Mouse (Mus musculus): ENCODE results near the gene Unc79.

The Unc79 gene

DNA sequence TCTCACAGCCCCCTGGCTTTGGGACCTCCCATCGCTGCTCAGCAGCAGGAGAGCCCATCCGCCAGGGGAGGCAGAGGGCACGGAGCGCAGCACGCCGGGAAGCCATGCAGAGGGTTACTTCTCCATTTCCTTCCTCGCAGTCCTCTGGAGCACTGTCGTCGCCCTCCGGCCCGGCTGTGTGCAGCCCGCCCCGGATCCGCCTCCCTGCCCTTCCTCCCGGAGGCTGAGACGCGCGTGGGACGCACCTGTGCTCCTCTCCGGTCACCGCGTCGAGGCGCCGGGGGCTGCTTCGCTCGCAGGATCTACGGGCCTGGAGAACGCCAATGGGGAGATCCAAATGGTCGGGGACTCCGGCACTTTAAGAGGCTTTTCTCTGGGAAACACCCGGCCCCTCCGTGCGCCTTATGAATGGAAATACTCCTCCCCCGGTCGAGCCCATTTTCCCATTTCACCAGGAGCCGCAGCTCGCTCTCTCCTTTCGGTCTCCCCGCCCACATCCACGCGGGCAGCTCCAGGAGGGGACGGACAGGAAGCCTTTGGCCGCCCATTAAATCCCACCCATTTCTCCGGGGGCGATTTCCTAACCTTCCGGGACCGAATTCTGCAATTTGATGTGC, at the start of gene Unc79:
Gene Unc79, plus strand, starts transcription at position 82 of the 617 bp plus-strand sequence.
- no peak for DNase-seq (ENCODE audit: low read depth, low spot score)

DNA sequence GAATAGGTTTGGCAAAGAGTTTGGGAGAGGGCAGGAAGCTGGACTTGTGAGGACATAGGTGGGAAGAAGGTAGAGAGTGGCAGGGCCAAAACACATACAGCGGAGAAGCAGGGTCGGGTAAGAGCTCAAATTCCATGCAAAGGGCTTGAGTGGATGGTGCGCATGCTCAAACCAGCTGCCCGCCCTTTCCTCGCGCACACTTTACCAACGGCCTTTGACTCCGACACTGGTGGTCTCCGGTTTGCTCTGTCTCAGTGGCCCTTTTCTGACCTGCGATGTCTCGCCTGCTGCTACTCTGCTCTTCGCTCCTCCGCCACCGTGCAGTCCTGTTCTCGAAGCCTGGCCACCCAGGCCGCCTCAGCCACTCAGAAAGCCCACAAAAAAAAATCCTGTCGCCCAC, 49.6 kb upstream of the Unc79 start, which contains the start of gene Cox8c:
Gene Cox8c, plus strand, starts transcription at position 226 of the 400 bp plus-strand sequence.
- DNase-seq (ENCODE audit: low read depth, low spot score), result no peak

DNA sequence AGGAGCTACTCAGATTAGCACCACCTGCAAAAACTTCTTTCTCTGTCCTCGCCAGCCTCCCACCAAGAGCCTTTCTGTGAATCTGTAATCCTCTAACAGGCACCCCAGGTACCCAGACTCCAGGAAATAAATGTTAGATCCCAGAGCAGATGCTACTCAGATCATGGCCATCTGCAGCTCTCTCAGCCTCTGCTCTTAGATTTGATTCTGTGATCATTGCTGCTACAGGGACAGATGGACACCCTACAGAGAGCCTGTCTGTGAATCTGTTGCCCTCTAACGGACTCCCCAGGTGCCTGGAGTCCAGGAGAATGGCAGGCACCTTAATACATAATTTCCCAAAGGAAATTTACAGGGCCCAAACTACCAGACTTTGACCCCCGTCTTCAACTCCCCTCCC, 40.5 kb upstream of the Unc79 start:
- no peak for DNase-seq (ENCODE audit: low read depth, low spot score)

DNA sequence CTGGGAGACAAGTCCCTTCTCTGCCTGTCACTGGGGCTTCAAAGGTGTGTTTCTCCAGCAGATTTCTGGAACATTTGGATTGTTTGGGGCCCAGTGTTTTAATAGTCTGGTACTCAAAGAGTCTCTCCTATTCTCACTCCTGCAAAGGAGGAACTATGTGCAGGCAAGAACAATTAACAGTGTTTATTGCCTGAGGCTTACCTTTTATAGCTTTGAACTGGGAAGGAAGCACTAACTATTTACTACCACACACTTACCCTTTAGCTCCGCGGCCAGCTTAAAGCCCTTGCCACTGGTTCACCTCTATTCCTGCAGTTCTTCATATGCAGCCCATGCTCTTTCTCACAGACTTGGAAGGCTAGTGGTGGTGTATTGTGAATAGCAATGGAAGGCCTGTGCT, 32.6 kb upstream of the Unc79 start:
- no peak for DNase-seq (ENCODE audit: low read depth, low spot score)

DNA sequence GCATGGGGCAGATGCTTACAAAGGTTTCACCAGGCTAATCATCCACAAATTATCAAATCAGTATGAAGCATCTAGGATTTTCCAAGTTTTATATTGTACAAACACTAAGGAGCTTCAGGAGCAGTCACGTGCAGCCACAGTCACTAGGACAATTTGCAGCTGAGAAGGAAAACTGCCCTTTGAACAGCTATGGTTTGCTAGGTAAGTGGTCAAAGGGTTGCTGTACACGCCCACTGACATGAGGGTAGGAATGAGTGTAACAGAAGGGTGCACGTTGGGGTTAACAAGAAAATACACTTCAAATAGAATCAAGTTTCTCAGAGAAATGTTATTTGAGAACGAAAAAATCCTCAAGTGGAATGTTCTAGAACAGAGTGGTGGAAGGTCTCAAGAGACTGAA, 18.9 kb upstream of the Unc79 start:
- no peak for DNase-seq (ENCODE audit: low read depth, low spot score)

GRCm38 (mm10) chr12:102930335-102930734, 18.3 kb upstream of the Unc79 start:
- DNase-seq (ENCODE audit: low read depth, low spot score), result no peak

- DNase-seq (ENCODE audit: low read depth, low spot score), result no peak
Observed at GRCm38 (mm10) chr12:102930789-102931188, 17.9 kb upstream of the Unc79 start.

- no peak for DNase-seq (ENCODE audit: low read depth, low spot score)
Observed at GRCm38 (mm10) chr12:102935892-102936291, 12.8 kb upstream of the Unc79 start.

DNA sequence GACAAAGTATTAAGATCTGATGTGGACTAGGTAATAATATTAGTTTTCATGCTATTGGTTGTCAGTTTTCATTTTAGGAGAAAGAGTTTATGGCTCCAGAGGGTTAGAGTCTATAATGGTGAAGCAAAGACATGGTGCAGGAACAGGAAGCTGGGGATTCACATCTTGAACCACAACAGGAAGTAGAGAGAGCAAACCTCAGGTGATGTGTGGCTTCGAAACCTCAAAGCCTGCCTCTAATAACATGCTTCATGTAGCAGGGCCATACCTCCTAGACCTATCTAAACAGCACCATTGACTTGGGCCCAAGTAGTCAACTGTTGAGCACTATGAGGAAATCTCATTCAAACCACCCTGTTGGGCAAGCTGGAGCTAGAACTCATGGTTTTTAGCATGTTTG, 3.1 kb upstream of the Unc79 start:
- no peak for DNase-seq (ENCODE audit: low read depth, low spot score)

- DNase-seq (ENCODE audit: low read depth, low spot score), result no peak
Observed at GRCm38 (mm10) chr12:102947826-102948225, 833 bp upstream of the Unc79 start.

DNA sequence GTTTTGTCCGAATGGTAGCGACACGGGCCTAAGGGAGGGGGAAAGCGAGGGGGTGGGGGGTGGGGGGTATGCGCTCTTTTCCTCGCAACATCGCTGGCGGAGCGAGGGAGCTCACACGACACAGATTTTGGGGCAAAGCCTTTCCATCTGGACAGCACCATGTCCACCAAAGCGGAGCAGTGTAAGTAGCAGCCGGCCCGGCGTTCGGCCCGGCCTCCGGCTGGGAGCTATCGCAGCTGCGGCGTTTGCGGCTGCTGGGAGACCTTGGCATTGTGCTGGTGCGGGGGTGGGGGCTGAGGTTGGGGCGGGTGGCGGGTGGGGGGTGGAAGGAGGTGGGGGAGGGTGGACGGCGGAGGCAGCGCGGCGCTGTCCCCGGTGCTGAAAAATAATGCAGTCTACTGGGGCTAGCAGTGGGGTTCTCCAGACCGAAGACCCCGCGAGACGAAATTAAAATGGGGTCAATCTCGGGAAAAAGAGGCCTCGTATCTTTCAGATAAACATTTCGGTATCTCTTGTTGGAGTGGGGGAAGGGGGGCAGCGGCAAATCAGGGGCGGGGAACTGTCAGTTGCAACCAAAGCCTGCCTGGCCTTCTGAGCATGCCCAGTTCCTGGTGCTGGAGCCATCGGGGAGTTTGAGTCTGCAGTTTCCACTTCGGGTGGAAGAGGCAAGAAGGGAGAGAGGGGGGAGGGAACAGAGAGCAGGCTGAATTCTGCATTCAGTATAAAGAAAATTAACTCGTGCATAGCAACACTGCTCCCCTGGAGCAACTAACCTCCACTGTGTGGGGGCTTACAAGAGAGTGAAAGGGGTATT, 943 bp downstream of the Unc79 start:
- DNase-seq (ENCODE audit: low read depth, low spot score), result no peak

DNA sequence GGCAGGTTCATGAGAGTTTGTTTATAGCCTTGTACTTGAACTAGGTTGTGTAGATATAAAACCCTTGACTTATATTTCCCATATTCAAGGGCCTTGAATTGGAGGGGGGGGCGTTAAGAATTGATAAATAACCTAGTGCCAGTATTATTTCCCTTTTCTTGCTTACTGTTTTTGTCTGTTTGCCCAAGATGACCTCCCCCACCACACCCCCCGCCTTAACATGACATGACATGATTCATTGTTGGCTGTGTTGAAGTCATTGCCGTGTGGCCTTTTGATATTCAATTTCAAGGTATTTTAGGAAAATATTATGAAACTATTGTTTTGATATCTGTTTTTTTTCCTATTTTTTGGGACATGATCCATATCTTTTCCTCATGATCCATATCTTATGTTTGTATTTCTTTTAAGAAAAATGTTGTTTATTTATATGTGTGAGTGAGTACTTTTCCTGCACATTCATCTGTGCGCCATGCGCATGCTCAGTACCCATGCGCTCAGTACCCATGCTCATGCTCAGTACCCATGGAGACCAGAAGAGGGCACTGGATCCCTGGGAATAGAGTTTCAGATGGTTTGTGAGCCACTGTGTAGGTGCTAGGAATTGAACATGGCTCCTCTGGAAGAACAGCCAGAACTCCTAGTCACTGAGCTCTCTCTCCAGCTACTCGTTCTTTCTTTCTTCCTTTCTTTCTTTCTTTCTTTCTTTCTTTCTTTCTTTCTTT, 11.6 kb downstream of the Unc79 start:
- no peak for DNase-seq (ENCODE audit: low read depth, low spot score)

GRCm38 (mm10) chr12:102961066-102961465, 12.4 kb downstream of the Unc79 start:
- DNase-seq (ENCODE audit: low read depth, low spot score), result no peak

DNA sequence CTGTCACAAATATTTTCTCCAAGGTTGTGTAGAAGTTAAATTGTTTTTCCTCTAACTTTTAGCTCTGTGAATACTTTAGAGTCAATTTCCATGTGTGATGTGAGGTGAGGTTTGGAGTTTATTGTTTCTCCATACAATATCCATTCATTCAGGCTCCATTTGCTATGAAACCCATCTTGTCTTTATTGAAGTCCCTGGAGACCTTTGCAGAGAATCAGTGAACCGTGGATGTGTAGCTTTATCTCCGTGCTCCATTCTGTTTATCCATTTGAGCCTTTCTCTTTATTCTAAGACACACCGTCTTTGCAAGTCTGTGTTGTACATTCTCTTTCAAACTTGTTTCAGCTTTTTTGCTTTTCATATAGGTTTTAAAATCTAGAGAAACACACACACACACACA, 15.8 kb downstream of the Unc79 start:
- no peak for DNase-seq (ENCODE audit: low read depth, low spot score)

DNA sequence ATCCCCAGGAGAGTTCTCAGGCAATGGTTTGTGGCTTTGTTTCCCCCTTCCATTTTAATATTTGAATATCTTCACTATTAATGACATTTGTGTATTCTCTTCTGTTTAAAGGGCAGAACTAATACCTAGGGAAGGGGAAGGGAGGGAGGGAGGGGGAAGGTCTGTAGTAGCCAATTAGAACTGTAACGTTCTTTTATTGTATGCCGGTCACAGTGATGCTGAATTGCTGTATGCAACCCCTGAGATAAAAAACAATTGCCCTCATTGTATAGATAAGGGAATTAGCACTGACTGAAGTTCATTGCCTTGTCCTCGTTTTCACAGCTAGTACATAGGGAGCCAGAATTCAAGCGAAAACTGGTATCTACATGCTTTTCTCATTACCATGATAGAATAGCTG, 31.9 kb downstream of the Unc79 start:
- no peak for DNase-seq (ENCODE audit: low read depth, low spot score)

GRCm38 (mm10) chr12:102981543-102981942, 32.9 kb downstream of the Unc79 start:
- no peak for DNase-seq (ENCODE audit: low read depth, low spot score)

DNA sequence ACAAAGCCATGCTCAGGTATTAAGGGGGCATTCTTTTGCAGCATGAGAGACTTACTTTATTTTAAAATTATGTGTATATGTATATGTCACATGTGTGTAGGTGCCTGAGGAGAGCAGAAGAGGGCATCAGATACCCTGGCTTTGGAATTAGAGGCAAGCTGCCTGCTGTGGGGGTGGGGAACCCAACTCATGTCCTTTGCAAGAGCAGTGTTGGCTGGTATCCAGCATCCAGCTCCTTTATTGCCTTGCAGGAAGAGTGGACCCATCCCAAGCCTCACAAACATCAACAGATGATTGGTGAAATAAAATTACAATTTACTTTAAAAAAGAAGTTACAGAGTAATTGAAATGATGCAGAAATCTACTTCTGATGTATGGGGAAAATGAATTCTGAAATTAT, 36.7 kb downstream of the Unc79 start:
- no peak for DNase-seq (ENCODE audit: low read depth, low spot score)

DNA sequence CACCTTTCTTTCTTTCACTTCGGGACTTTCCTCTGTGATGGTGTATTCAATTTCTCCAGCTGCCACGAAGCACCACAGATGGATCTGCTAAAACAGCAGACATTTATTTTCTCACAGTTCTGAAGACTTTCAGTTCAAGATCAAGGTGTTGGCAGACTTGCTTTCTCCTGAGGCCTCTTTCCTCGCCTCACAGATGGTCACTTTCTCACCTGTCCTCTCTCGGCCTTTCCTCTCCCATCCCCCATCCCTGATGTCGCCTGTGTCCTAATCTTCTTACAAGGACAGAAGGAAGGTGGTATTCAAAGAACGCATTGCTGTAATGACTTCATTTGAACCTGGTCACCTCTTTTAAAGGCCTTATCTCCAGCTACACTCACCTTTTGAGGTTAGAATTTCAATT, 39.1 kb downstream of the Unc79 start:
- no peak for DNase-seq (ENCODE audit: low read depth, low spot score)

DNA sequence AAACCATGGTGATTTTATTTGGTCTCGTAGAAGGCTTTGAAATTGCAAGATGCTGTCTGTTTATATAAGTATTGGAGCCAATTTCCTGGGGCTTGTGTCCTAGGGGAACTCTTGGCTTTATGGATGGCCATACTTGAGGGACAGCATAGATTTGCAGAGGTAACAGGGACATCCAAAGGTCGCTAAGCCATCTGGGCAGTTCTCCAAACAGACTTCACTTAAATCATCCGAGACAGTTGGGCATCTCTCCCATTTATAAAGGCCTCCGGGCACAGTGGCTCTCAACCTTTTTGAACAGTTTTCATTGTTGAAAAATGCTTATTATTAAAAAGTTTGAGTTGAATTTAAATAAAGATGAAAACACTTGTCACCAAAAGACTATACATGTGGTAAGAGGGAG, 59.8 kb downstream of the Unc79 start:
- DNase-seq (ENCODE audit: low read depth, low spot score), result no peak

DNA sequence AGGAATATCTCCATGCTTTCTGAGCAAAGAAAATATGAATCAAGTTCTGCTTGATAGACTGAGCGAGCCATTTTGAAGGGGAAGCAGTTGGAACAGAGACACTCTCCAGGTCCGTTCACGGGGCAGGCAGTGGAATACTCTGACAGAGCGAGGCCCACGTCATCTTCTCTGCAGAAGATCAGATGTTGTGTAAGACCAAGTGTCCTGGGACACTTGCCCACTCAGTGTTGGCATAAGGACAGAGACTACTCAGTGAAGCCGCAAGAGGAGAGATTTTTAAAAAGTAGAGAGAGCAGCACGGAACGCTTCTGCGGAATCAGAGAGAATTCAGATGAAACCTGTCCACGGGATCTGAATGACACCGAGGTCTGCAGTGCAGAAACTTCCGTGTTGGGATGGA, 69.5 kb downstream of the Unc79 start:
- DNase-seq (ENCODE audit: low read depth, low spot score), result no peak

DNA sequence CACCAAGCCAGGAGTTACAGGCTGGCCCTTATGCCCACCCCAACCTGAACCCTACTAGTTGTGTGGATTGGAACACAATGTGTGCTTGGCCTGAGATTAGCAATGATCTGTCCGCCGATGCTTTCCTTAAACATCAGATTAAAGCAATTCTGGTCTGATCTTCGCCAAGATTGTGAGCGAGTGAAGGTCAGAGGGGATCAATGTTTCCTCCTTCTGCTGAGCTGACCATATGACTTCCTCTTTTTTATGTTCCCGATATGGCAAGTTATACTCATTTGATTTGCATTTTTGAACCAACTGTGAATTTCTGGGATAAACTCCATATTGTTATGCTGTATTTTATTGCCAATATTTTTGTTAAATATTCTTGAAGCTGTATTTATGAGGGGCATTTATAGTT, 88.0 kb downstream of the Unc79 start:
- DNase-seq (ENCODE audit: low read depth, low spot score), result no peak

GRCm38 (mm10) chr12:103039332-103039731, 90.7 kb downstream of the Unc79 start:
- DNase-seq (ENCODE audit: low read depth, low spot score), result no peak

- no peak for DNase-seq (ENCODE audit: low read depth, low spot score)
Observed at GRCm38 (mm10) chr12:103040136-103040535, 91.5 kb downstream of the Unc79 start.

Measured in WW6 (cell line).